Mouse (Mus musculus): ENCODE results near the gene Smo. TPM values are rescaled to one million over a fixed set of nuclear protein-coding genes. Genes with fewer than 3 reads are reported as not detected.

The Smo gene
- polyA plus RNA-seq, 1 experiment from 2014 or later, result 47.2 TPM

GRCm38 (mm10) chr6:29782239-29782638 is 46.9 kb downstream of the Smo start:
- no peaks in the 10 kb centered on the region for H3K4me1 ChIP-seq (ENCODE audit: control insufficient read depth, insufficient read depth, low read length)
- H3K27ac ChIP-seq (replicated peaks; ENCODE audit: low read depth, low read length), result no peak overlapping the region
- no peak for ATAC-seq (replicated peaks; ENCODE audit: insufficient number of reproducible peaks, low FRiP score, low TSS enrichment, low read depth)
- 79% methylated on average over 1 of the region's 1 CpGs for WGBS
- DNase-seq (ENCODE audit: low spot score), result no peak
- H3K36me3 ChIP-seq (replicated peaks; ENCODE audit: control insufficient read depth, insufficient read depth, low read depth, low read length), result no peaks in the 10 kb centered on the region
- H3K4me3 ChIP-seq (ENCODE audit: low read depth, low read length), result no peak overlapping the region
- H3K9me3 ChIP-seq (replicated peaks; ENCODE audit: control insufficient read depth, low read length), result no peaks in the 10 kb centered on the region
- H3K27me3 ChIP-seq (ENCODE audit: control insufficient read depth, insufficient read depth, low read length), result no peaks in the 10 kb centered on the region
- H3K4me2 ChIP-seq (ENCODE audit: low read depth, low read length), result no peak overlapping the region
- H3K9ac ChIP-seq (replicated peaks; ENCODE audit: low read length), result no peak overlapping the region

GRCm38 (mm10) chr6:29783960-29784359 is 48.7 kb downstream of the Smo start:
- H3K4me2 ChIP-seq (ENCODE audit: low read depth, low read length), result no peak overlapping the region
- no peak for DNase-seq (ENCODE audit: low spot score)
- H3K4me3 ChIP-seq (ENCODE audit: low read depth, low read length), result no peak overlapping the region
- H3K27me3 ChIP-seq (ENCODE audit: control insufficient read depth, insufficient read depth, low read length), result no peaks in the 10 kb centered on the region
- H3K9me3 ChIP-seq (replicated peaks; ENCODE audit: control insufficient read depth, low read length), result no peaks in the 10 kb centered on the region
- H3K4me1 ChIP-seq (ENCODE audit: control insufficient read depth, insufficient read depth, low read length), result no peaks in the 10 kb centered on the region
- H3K9ac ChIP-seq (replicated peaks; ENCODE audit: low read length), result no peak overlapping the region
- H3K36me3 ChIP-seq (replicated peaks; ENCODE audit: control insufficient read depth, insufficient read depth, low read depth, low read length), result no peaks in the 10 kb centered on the region
- WGBS, result 88% methylated on average over 6 of the region's 6 CpGs
- no peak overlapping the region for H3K27ac ChIP-seq (replicated peaks; ENCODE audit: low read depth, low read length)
- no peak for ATAC-seq (replicated peaks; ENCODE audit: insufficient number of reproducible peaks, low FRiP score, low TSS enrichment, low read depth)

DNA sequence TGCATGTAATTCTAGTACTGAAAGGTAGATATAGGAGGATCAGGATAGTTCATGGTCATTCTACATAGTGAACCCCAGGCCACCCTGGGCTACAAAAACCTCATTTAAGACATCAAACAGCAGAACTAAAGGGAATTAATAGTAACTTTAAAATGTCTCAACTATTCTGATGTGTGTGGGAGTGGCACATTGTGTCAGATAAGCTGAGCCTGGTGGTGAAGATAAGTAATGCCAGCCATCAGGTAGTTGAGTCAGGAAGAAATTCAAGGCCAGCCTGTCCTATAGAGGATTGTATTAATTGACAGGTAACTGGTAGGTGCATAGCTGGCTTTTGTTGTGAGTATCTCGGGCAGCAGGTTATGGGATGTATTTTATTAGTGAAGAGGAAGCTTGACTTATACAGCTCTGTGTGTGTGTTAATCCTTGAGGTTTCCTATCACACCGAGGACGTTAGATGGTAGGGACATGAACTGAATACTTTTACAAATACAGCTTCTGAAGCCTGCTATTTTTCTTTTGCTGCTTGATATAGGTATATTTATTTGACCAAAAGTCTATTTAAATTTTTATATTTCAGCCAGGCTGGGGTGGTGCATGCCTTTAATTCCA is 49.2 kb downstream of the Smo start:
- Histone ChIP-seq H3K4me1 (ENCODE audit: control insufficient read depth, insufficient read depth, low read length) (no peaks in the 10 kb centered on the region), H3K27ac (replicated peaks; ENCODE audit: low read depth, low read length) (no peak overlapping the region), H3K9ac (replicated peaks; ENCODE audit: low read length) (no peak overlapping the region), H3K36me3 (replicated peaks; ENCODE audit: control insufficient read depth, insufficient read depth, low read depth, low read length) (no peaks in the 10 kb centered on the region), H3K27me3 (ENCODE audit: control insufficient read depth, insufficient read depth, low read length) (no peaks in the 10 kb centered on the region), H3K4me3 (ENCODE audit: low read depth, low read length) (no peak overlapping the region), H3K4me2 (ENCODE audit: low read depth, low read length) (no peak overlapping the region), H3K9me3 (replicated peaks; ENCODE audit: control insufficient read depth, low read length) (no peaks in the 10 kb centered on the region)
- WGBS, result 90% methylated on average over 3 of the region's 3 CpGs
- no peak for DNase-seq (ENCODE audit: low spot score)
- ATAC-seq (replicated peaks; ENCODE audit: insufficient number of reproducible peaks, low FRiP score, low TSS enrichment, low read depth), result no peak

- ATAC-seq (replicated peaks; ENCODE audit: insufficient number of reproducible peaks, low FRiP score, low TSS enrichment, low read depth) (no peak), DNase-seq (ENCODE audit: low spot score) (no peak)
- H3K36me3 ChIP-seq (replicated peaks; ENCODE audit: control insufficient read depth, insufficient read depth, low read depth, low read length), result no peaks in the 10 kb centered on the region
- no peaks in the 10 kb centered on the region for H3K9me3 ChIP-seq (replicated peaks; ENCODE audit: control insufficient read depth, low read length)
- 89% methylated on average over 5 of the region's 5 CpGs for WGBS
- H3K4me1 ChIP-seq (ENCODE audit: control insufficient read depth, insufficient read depth, low read length), result no peaks in the 10 kb centered on the region
- H3K4me3 ChIP-seq (ENCODE audit: low read depth, low read length), result no peak overlapping the region
- no peak overlapping the region for H3K27ac ChIP-seq (replicated peaks; ENCODE audit: low read depth, low read length)
- H3K9ac ChIP-seq (replicated peaks; ENCODE audit: low read length), result no peak overlapping the region
- H3K4me2 ChIP-seq (ENCODE audit: low read depth, low read length), result no peak overlapping the region
- H3K27me3 ChIP-seq (ENCODE audit: control insufficient read depth, insufficient read depth, low read length), result no peaks in the 10 kb centered on the region
Measured at GRCm38 (mm10) chr6:29785759-29786158, 50.5 kb downstream of the Smo start.

DNA sequence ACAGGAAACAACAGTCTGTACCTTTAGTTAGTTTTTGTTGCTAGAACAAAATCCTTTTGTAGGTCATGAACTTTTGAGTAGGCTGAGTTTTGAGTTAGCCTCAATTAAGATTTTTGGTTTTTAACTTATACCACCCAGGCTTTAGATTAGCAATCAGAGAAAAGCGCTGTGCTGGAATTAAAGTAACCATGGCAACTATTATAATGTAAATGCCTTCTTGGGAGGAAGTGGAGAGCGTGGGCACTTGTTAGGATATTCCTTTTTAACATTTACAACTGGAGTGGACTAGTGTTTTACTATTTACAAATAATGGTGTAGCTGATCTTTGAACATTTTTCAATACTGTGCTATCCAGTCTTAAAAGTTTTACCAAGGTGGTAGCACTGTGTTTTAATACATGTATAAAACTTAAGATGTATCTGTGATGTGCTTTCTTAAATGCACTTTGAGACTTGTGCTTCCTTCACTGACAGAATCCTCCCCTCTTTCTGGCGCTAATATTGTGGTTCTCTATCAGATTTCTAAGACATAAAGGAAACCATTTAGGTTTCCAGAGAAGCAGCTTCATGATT is 53.6 kb downstream of the Smo start:
- DNase-seq (ENCODE audit: low spot score), result peak; percentile 17
- H3K4me1 ChIP-seq (ENCODE audit: control insufficient read depth, insufficient read depth, low read length), result no peaks in the 10 kb centered on the region
- 57% methylated on average over 3 of the region's 3 CpGs for WGBS
- no peak overlapping the region for H3K4me2 ChIP-seq (ENCODE audit: low read depth, low read length)
- ATAC-seq (replicated peaks; ENCODE audit: insufficient number of reproducible peaks, low FRiP score, low TSS enrichment, low read depth), result no peak
- no peaks in the 10 kb centered on the region for H3K27me3 ChIP-seq (ENCODE audit: control insufficient read depth, insufficient read depth, low read length)
- no peak overlapping the region for H3K9ac ChIP-seq (replicated peaks; ENCODE audit: low read length)
- no peaks in the 10 kb centered on the region for H3K9me3 ChIP-seq (replicated peaks; ENCODE audit: control insufficient read depth, low read length)
- no peak overlapping the region for H3K4me3 ChIP-seq (ENCODE audit: low read depth, low read length)
- no peaks in the 10 kb centered on the region for H3K36me3 ChIP-seq (replicated peaks; ENCODE audit: control insufficient read depth, insufficient read depth, low read depth, low read length)
- no peak overlapping the region for H3K27ac ChIP-seq (replicated peaks; ENCODE audit: low read depth, low read length)

- Histone ChIP-seq H3K36me3 (replicated peaks; ENCODE audit: control insufficient read depth, insufficient read depth, low read depth, low read length) (no peaks in the 10 kb centered on the region), H3K4me3 (ENCODE audit: low read depth, low read length) (no peak overlapping the region), H3K4me2 (ENCODE audit: low read depth, low read length) (no peak overlapping the region), H3K9ac (replicated peaks; ENCODE audit: low read length) (no peak overlapping the region), H3K27me3 (ENCODE audit: control insufficient read depth, insufficient read depth, low read length) (no peaks in the 10 kb centered on the region), H3K27ac (replicated peaks; ENCODE audit: low read depth, low read length) (no peak overlapping the region), H3K9me3 (replicated peaks; ENCODE audit: control insufficient read depth, low read length) (no peaks in the 10 kb centered on the region), H3K4me1 (ENCODE audit: control insufficient read depth, insufficient read depth, low read length) (no peaks in the 10 kb centered on the region)
- DNase-seq (ENCODE audit: low spot score), result no peak
- ATAC-seq (replicated peaks; ENCODE audit: insufficient number of reproducible peaks, low FRiP score, low TSS enrichment, low read depth), result no peak
- WGBS, result 87% methylated on average over 3 of the region's 3 CpGs
Measured at GRCm38 (mm10) chr6:29790014-29790698, 54.9 kb downstream of the Smo start.

GRCm38 (mm10) chr6:29793520-29793919 is 58.2 kb downstream of the Smo start:
- 94% methylated on average over 1 of the region's 1 CpGs for WGBS
- Histone ChIP-seq H3K27me3 (ENCODE audit: control insufficient read depth, insufficient read depth, low read length) (no peaks in the 10 kb centered on the region), H3K4me3 (ENCODE audit: low read depth, low read length) (no peak overlapping the region), H3K4me1 (ENCODE audit: control insufficient read depth, insufficient read depth, low read length) (no peaks in the 10 kb centered on the region), H3K27ac (replicated peaks; ENCODE audit: low read depth, low read length) (no peak overlapping the region), H3K9ac (replicated peaks; ENCODE audit: low read length) (no peak overlapping the region), H3K9me3 (replicated peaks; ENCODE audit: control insufficient read depth, low read length) (no peaks in the 10 kb centered on the region), H3K4me2 (ENCODE audit: low read depth, low read length) (no peak overlapping the region), H3K36me3 (replicated peaks; ENCODE audit: control insufficient read depth, insufficient read depth, low read depth, low read length) (no peaks in the 10 kb centered on the region)
- ATAC-seq (replicated peaks; ENCODE audit: insufficient number of reproducible peaks, low FRiP score, low TSS enrichment, low read depth) (no peak), DNase-seq (ENCODE audit: low spot score) (no peak)

DNA sequence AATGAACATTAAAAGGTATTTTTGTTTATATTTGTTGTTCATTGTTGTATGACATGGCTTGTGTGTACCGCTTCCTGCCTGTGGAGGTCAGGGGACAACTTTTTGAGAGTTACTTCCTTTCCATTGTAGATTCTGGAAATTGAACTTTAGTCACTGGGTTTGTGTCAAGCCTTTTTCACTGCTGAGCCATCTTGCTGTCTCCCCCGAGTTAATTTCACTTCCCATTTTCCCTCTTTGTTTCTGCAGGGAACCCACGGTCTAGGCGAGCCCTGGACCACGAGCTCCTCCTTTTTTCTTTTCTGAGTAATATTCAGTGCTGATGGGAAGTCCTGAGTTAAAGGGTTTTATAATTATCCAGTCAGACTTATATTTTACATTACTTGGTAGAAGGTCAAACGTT is 59.3 kb downstream of the Smo start:
- Histone ChIP-seq H3K9me3 (replicated peaks; ENCODE audit: control insufficient read depth, low read length) (no peaks in the 10 kb centered on the region), H3K9ac (replicated peaks; ENCODE audit: low read length) (no peak overlapping the region), H3K4me1 (ENCODE audit: control insufficient read depth, insufficient read depth, low read length) (no peaks in the 10 kb centered on the region), H3K27me3 (ENCODE audit: control insufficient read depth, insufficient read depth, low read length) (no peaks in the 10 kb centered on the region), H3K4me2 (ENCODE audit: low read depth, low read length) (no peak overlapping the region), H3K4me3 (ENCODE audit: low read depth, low read length) (no peak overlapping the region), H3K36me3 (replicated peaks; ENCODE audit: control insufficient read depth, insufficient read depth, low read depth, low read length) (no peaks in the 10 kb centered on the region), H3K27ac (replicated peaks; ENCODE audit: low read depth, low read length) (no peak overlapping the region)
- no peak for ATAC-seq (replicated peaks; ENCODE audit: insufficient number of reproducible peaks, low FRiP score, low TSS enrichment, low read depth)
- WGBS, result 90% methylated on average over 6 of the region's 6 CpGs
- DNase-seq (ENCODE audit: low spot score), result no peak
